Mouse (Mus musculus): ENCODE results near the gene Frmd6.

Frmd6 gene

DNA sequence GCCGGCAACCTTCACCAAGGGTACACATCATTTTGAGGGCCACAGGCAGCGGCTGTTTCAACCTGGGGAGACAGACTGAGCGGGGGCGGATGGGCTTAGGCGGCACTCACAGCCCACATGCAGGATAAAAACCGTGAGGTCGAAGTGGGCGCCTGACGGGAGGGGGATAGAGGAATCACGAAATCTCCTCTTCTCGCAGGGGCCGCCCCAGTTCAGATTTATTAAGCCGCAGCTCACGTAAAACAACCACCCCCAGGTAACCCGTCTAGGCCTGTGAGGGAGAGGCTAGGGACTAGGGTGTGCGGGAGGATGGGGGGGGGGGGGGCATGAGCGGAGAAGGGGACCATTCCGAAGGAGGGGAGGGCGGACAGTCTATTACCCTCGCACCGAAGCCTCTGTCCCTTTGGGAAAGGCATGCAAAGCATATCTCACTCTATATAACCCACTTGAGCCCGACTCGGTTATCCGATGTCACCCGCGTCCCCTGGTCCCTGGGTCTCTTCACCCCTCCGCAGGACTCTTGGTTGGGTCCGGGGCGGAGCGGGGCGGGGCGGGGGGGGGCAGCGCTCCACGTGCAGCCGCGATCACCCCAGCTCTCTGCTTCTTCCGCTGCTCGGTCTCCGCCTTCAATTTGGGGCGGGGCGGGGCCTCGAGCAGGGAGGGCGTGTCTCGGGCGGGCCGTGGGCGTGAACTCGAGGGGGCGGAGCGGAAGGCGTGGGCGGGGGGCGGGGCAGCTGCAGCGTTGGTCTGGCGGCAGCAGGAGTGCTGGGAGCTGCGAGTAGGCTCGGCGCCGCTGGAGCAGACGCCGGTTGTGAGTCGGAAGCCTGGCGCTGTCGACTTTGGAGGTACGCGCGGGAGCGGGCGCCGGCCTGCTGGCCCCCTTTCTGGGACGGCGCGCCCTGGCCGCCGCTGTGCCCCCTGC lies at the start of gene Frmd6:
TSS of gene Frmd6 (plus strand) at position 786 of the 922 bp plus-strand sequence.
- ChIA-PET POLR2A (interaction anchor here (0.6 to 7.5 kb wide), 113 partner anchors 8 to 1101 kb away, joined by 3 to 90 read pairs (median 4); partner anchors contain the start of genes Arid4a (in 3 of the 4), 2700049A03Rik (in 1 of the 4), Atp5s (in 1 of the 4) and L2hgdh (in 1 of the 4)), CTCF (interaction anchor here (0.6 to 2.0 kb wide), 17 partner anchors 9 to 1170 kb away, joined by 3 to 12 read pairs (median 4); no protein-coding TSS in a partner anchor)

DNA sequence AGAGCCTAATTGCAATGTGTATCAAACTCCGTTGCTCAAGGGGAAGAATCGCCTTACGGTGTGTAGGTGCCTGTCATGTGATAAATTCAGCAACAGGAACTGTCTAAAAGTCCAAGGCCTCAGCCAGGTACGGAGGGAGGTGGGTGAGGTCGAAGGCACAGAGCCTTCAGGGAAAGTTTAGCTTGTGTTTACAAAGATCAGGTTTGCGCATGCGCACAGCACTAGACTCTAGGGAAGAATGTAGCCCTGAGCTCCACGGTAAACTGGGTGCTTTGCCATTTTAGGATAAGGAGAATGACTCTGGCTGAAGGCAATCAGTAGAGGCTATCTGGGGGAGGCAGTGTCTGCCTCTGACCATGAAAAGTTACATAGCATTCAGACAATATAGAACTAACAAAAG lies 49.7 kb upstream of the Frmd6 start:
- CTCF ChIA-PET: interaction anchor here in 3 of 4 experiments (0.6 to 2.4 kb wide), 7 partner anchors 12 to 256 kb away, joined by 3 to 9 read pairs (median 4); partner anchors contain the start of gene Frmd6 (in 1 of the 3)
- POLR2A ChIA-PET: interaction anchor here (0.6 to 9.2 kb wide), 46 partner anchors 8 to 1358 kb away, joined by 3 to 86 read pairs (median 5); partner anchors contain the start of gene Frmd6 (in 3 of the 4)

DNA sequence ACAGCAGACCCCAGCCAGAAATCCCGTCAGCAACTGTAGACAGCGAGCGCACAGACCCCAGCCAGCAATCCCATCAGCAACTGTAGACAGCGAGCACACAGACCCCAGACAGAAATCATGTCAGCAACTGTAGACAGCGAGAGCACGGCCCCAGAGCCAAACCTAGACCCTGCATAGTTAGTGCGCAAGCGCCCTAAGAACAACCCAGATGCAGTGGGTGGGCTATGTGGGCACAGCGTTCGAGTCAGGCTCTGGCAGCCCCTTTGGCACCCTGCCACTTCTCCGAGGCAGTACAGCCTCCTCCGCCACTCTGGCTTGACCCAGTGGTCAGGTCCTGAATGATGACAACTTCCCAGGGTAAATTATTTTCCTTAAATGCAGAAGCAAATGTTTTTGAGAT lies 48.6 kb upstream of the Frmd6 start:
- POLR2A ChIA-PET: interaction anchor here in 3 of 4 experiments (0.9 to 9.2 kb wide), 26 partner anchors 8 to 324 kb away, joined by 3 to 86 read pairs (median 6); partner anchors contain the start of genes Frmd6 (in 3 of the 3) and Tmx1 (in 1 of the 3)
- CTCF ChIA-PET: interaction anchor here in 2 of 4 experiments (1.8 to 2.4 kb wide), 2 partner anchors 49 to 134 kb away, joined by 6 to 9 read pairs; partner anchors contain the start of gene Frmd6 (in 1 of the 2)

DNA sequence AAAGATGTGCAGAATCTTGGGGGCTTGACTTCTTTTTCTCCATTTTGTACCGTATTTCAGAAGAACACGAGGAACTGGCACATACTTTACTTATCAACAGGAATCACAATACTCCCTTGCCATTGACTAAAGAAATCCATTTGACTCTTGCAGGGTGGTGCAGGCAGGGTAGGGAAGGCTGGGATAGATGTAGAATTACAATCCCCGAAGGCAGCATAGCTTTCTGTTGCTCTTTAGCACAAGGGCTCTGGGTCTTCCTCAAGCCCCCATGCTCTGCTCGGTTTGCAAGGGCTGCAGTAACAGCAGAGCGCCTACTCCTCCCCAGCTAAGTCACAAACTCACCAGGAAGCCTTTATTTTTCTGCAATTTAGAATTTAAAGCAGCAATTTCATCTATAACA lies 47.8 kb upstream of the Frmd6 start:
- CTCF ChIA-PET: interaction anchor here in 1 of 4 experiments (0.9 to 1.6 kb wide), 4 partner anchors 9 to 133 kb away, joined by 3 to 6 read pairs (median 4); partner anchors contain the start of gene Frmd6
- POLR2A ChIA-PET: interaction anchor here in 3 of 4 experiments (0.9 to 9.2 kb wide), 18 partner anchors 17 to 324 kb away, joined by 3 to 86 read pairs (median 5); partner anchors contain the start of genes Frmd6 (in 3 of the 3) and Tmx1 (in 1 of the 3)

DNA sequence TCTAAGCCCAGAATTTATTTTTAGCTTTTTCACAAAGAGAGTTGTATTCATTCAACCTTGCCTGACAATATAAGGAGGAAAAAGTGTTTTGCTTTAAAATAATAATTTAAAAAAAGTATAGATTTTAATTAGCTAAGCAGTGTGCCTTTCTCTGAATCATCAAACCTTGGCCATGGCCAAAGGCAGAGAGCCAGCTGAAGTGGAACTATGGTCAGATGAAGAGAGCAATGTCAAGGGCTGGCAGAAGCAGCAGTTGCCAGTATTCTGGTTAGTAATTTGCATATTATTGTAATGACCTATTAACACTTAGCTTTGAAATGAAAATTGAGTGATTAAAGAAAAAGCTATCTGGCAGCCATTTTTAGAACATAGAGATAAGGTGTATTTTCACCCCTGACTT lies 47.4 kb upstream of the Frmd6 start:
- POLR2A ChIA-PET: interaction anchor here in 3 of 4 experiments (0.7 to 9.2 kb wide), 19 partner anchors 17 to 325 kb away, joined by 3 to 86 read pairs (median 4); partner anchors contain the start of genes Frmd6 (in 2 of the 3) and Tmx1 (in 1 of the 3)
- CTCF ChIA-PET: interaction anchor here in 2 of 4 experiments (0.9 to 1.6 kb wide), 5 partner anchors 10 to 133 kb away, joined by 3 to 6 read pairs (median 4); partner anchors contain the start of gene Frmd6 (in 1 of the 2)

DNA sequence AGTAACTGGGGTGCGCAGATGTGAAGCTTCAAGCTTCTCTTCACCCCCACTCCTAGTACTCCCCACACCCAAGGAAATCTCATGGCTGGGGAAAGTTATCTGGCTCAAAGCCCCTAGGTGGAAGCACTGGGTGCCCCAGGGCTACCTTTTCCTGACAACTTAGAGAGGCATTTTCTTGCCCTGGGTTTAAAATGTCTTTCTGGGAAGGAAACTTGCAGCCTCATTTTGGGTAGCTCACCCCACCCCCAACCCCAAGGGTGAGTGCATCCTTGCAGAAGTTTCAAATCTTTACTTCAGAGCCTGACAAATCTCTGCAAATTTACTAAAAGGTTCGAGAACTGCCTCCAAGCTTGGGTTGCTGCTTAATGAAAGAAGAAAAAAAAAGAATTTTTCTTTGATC lies 47.0 kb upstream of the Frmd6 start:
- ChIA-PET POLR2A (interaction anchor here in 3 of 4 experiments (0.7 to 9.2 kb wide), 18 partner anchors 18 to 131 kb away, joined by 3 to 86 read pairs (median 4); partner anchors contain the start of gene Frmd6 (in 2 of the 3)), CTCF (interaction anchor here in 2 of 4 experiments (0.9 to 1.6 kb wide), 5 partner anchors 10 to 132 kb away, joined by 3 to 6 read pairs (median 4); partner anchors contain the start of gene Frmd6 (in 1 of the 2))

DNA sequence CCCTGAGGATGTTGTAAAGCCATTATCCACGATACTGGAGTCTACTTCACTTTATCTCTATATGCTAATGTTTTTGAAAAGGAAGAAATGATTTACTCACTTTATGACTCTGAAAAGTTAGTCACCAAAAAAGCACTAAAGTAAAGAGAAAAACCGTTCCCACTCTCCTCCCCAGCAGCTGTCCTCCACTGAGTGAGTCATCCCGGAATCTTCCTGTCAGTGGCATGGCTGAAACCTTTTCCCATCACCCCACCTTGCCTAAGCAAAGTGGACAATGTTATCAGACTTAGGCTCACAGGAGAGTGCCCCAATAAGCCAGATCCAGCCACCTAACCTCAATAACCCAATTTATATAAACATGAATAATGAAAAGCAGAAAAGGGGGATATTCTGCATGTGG lies 46.6 kb upstream of the Frmd6 start:
- CTCF ChIA-PET: interaction anchor here in 2 of 4 experiments (1.1 to 1.6 kb wide), 4 partner anchors 11 to 132 kb away, joined by 3 to 6 read pairs (median 4); partner anchors contain the start of gene Frmd6 (in 1 of the 2)
- POLR2A ChIA-PET: interaction anchor here in 3 of 4 experiments (0.6 to 9.2 kb wide), 13 partner anchors 8 to 232 kb away, joined by 3 to 86 read pairs (median 5); partner anchors contain the start of gene Frmd6 (in 2 of the 3)

DNA sequence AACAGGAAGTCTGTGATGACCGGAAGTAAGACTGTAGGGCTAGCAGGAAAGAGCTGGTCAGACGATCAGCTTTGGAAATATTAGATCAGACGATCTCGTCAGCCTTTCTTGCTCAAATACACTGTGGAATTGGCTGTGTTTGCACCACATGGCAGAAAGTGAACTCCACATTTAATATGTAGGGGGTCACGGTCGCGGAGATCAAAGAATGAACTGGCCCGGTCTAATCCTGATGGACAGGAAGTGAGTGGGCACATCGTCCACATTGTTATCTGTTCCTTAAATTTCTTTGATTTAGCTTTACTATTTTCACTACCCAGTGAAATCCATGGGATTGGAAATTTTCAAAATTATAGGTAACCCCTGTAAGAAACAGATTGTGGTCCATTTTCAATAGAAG lies 42.3 kb upstream of the Frmd6 start:
- POLR2A ChIA-PET: interaction anchor here in 3 of 4 experiments (0.5 to 4.8 kb wide), 23 partner anchors 8 to 677 kb away, joined by 3 to 52 read pairs (median 6); partner anchors contain the start of gene Frmd6 (in 3 of the 3)
- CTCF ChIA-PET: interaction anchor here in 1 of 4 experiments (0.9 kb wide), 1 partner anchor 128 kb away, joined by 3 read pairs; no protein-coding TSS in a partner anchor

DNA sequence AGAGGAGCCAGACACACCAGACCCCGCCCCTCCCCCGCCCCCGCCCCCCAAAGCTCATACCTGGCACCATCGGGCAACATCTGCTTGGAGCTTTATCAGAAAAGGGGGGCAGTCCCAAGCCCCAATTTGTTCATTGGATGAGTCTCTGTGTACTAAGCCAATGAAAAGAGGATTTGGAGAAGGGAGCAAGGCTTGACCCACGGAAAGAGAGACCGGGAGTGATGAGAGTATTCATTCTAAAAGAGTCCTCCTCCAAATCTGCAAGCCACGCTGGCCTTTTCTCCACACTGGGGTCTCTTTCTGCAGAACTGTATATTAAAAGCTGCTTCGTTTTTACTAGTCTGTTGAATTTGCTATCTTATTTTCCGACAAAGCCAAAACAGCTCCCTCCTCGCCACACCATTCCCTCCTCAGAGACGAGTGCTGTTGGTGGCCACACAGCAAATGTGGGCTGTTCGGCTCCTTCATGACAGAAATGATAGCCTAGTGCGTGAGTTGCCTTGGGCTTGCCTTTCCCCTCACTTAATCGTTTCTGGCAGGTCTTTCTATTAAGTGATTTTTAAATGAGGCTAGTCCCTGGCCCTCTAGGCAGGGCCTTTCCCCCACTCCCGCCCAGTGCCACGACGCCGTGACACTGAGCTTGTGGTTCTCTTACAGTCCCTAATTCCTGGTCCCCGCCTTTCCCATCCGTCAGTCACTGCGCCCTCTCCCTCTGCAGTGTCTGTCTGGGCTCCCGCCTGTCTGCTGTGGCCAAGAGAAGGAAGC lies 41.7 kb upstream of the Frmd6 start:
- ChIA-PET CTCF (interaction anchor here in 3 of 4 experiments (0.6 to 1.1 kb wide), 4 partner anchors 9 to 1981 kb away, joined by 3 to 4 read pairs (median 3); no protein-coding TSS in a partner anchor), POLR2A (interaction anchor here in 3 of 4 experiments (0.5 to 4.8 kb wide), 24 partner anchors 8 to 112 kb away, joined by 3 to 52 read pairs (median 6); partner anchors contain the start of gene Frmd6 (in 3 of the 3))

DNA sequence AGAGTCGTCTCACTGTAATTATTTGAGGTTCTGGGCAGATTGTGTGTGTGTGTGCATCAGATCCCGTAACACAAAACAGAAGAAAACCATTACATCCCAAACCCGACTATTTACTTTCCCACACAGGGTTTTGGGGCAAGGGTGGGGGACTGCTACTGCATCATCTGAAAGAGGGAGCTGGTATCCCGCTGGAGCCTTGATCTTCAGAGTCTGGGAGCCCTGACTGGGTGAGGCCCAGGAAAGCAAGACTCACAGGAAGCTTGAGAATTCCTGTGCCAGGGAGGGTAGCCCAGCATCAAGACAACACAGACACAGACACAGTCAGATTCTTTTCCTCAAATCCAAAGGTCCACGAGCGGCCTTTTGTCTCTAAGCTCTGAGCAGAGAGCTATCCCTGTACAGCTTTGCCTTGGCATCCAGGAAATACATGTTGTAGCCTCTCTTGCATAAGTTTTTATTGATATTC lies 41.0 kb upstream of the Frmd6 start:
- ChIA-PET POLR2A (interaction anchor here in 3 of 4 experiments (0.8 to 4.8 kb wide), 19 partner anchors 9 to 80 kb away, joined by 3 to 52 read pairs (median 8); partner anchors contain the start of gene Frmd6 (in 3 of the 3)), CTCF (interaction anchor here in 3 of 4 experiments (0.6 to 1.1 kb wide), 4 partner anchors 10 to 1980 kb away, joined by 3 to 4 read pairs (median 3); no protein-coding TSS in a partner anchor)

DNA sequence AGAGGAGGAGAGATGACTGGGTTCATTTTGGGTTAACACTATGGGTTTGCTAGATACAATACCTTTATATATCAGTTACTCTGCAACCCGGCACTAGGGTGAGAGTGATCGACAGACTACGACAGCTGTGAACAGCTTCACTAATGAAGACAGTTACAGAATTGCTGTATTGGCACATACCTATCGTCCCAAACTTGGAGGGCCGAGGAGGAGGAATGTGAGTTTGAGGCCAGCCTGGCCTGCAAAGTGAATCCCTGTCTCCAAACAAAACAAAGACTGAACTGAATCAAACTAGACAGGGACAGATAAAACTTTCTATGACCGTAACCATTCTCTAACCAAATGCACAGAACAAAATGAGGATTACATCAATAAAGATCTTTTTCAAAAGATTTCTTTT lies 36.0 kb upstream of the Frmd6 start:
- CTCF ChIA-PET: interaction anchor here in 1 of 4 experiments (0.6 kb wide), 1 partner anchor 62 kb away, joined by 3 read pairs; no protein-coding TSS in a partner anchor
- POLR2A ChIA-PET: no interaction called here

DNA sequence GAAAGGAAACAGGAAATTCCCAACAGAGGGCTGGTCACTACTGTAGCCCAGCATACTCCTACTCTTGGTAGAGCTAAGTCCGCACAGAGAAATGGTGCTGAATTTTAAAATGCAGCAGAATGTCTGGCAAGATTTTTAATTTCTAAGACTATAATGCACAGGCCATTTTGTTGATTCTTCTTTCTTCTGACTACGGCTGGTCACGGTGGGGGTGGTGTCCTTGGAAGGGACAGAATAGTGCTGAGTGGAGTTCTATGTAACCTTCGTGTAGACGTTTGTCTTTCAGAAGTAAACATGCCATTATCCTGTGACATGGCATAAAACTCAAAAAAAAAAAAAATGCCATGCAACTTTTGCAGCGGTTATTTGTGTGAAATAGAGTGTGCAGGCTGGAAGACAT lies 32.0 kb upstream of the Frmd6 start:
- CTCF ChIA-PET: no interaction called here
- POLR2A ChIA-PET: interaction anchor here (0.5 to 3.2 kb wide), 8 partner anchors 10 to 1438 kb away, joined by 3 to 17 read pairs (median 6); partner anchors contain the start of gene Frmd6 (in 1 of the 4)

DNA sequence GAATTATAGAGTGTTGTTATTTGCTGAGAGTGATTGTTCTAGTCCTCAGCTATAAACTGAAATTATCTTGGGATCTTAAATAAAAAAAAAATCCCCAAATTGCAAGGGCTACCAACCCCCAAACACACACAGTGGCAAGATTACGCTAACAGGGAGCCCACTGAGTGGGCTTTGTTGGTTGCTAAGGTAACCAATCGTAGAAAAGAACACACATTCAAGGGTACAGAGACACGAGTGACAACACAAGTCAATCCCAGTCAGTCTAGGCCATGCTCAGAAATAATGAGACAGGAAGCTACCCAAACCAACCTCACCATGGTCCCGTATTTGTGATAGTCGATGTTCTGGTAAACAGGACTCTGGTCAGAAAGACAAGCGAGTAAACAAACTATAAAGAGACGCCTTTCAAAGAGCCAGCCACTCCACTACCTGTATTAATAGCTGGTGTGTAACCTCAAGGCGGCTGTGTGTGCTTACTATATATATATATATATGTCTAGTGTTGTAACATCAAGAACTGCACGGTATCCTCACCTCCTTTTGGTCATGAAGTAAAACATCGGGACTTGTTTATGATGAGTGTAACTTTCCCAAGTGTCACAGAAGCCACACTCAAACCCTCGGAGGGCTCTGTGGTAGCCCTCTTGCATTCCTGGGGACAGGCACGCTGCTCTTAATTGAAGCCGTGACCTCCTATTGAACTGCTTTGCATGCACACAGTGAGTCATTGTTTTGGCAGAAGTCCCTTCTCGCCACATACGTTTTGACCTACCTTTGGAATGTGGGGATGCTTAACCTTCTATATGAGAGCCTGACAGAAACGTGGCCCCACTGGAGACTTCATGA lies 30.5 kb upstream of the Frmd6 start:
- ChIA-PET CTCF (no interaction called here), POLR2A (interaction anchor here in 3 of 4 experiments (0.7 to 3.2 kb wide), 12 partner anchors 11 to 221 kb away, joined by 3 to 17 read pairs (median 4); partner anchors contain the start of genes Frmd6 (in 2 of the 3) and Arid4a (in 1 of the 3))

DNA sequence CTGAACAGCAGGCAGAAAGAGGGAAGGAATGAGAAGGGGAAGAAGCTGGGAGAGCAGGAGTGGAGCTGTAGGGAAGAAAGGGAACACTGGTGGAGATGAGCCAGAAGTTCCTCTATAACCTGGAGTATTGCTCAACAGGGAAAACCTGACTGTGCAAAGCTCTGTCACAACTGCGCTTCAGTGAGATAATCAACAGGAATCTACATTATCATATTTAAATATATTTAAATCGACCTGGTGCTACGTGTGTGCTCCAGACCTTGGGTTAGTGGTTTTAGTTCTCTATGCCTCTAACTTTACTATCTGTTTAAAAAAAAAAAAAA lies 30.0 kb upstream of the Frmd6 start:
- ChIA-PET CTCF (no interaction called here), POLR2A (interaction anchor here in 3 of 4 experiments (0.7 to 3.2 kb wide), 11 partner anchors 11 to 220 kb away, joined by 3 to 17 read pairs (median 5); partner anchors contain the start of genes Frmd6 (in 2 of the 3) and Arid4a (in 1 of the 3))

DNA sequence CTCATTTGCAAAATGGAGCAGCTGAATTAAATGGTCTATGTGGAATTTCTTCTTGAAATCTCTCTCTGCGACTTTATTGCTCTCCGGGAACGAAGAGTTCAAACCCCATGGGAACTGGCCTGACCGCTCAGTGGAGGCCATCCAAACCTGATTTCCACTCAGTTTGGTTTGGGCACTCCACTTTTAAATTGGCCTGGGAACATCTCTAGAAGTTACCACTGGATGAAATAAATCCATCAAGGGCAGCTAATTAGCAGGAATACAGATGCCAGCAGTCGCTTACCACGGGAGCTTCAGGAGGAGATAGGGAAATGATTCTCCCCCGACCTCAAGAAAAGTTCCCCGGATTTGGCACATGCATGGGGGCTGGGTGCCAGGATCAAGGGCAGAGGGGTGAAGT lies 26.8 kb upstream of the Frmd6 start:
- POLR2A ChIA-PET: interaction anchor here in 3 of 4 experiments (0.8 to 4.4 kb wide), 19 partner anchors 12 to 176 kb away, joined by 3 to 48 read pairs (median 5); partner anchors contain the start of genes Frmd6 (in 3 of the 3) and Psma3 (in 1 of the 3)

More for the DNA sequence above, 26.8 kb upstream of the Frmd6 start:
- CTCF ChIA-PET: interaction anchor here (0.8 to 1.5 kb wide), 4 partner anchors 20 to 112 kb away, joined by 3 to 5 read pairs (median 4); partner anchors contain the start of gene Frmd6 (in 1 of the 4)
